Mouse (Mus musculus) heart, embryonic 16.5 days (tissue): Measurements from ENCODE around the gene Gm20605. TPM values are rescaled to one million over a fixed set of nuclear protein-coding genes. Genes with fewer than 3 reads are reported as not detected.

Experiments used
- ATAC-seq: fragments of 200-750 bp; cut with Nextera tagmentation; replicated peaks from 2 replicates; pipeline ENCODE4 v1.8.0; 2017; ENCODE audit warnings: moderate number of reproducible peaks; ENCODE audit not compliant: insufficient read depth, low FRiP score; ENCODE audit errors: extremely low read depth
- H3K27ac ChIP-seq: fragments of 300-500 bp; sonication (generic); 2 replicates; pipeline ENCODE4 v1.5.1; 2014; ENCODE audit warnings: mild to moderate bottlenecking, low read length, control low read depth, moderate library complexity
- H3K27me3 ChIP-seq: fragments of 300-500 bp; sonication (generic); 2 replicates; pipeline ENCODE4 v1.6.1; 2014; ENCODE audit warnings: low read length, mixed read lengths; ENCODE audit not compliant: control insufficient read depth, insufficient read depth
- H3K36me3 ChIP-seq: fragments of 300-500 bp; sonication (generic); 2 replicates; pipeline ENCODE4 v1.6.1; 2014; ENCODE audit not compliant: control insufficient read depth, insufficient read depth
- H3K4me1 ChIP-seq: fragments of 300-500 bp; sonication (generic); 2 replicates; pipeline ENCODE4 v1.6.1; 2014; ENCODE audit warnings: low read length, mixed read lengths; ENCODE audit not compliant: control insufficient read depth, insufficient read depth
- H3K4me2 ChIP-seq: fragments of 300-500 bp; sonication (generic); 2 replicates; pipeline ENCODE4 v1.6.1; 2014; ENCODE audit warnings: low read depth, mild to moderate bottlenecking, control low read depth, low read length
- H3K4me3 ChIP-seq: fragments of 300-500 bp; sonication (generic); 2 replicates; pipeline ENCODE4 v1.5.1; 2014; ENCODE audit warnings: mild to moderate bottlenecking, control low read depth, low read length
- H3K9ac ChIP-seq: fragments of 300-500 bp; sonication (generic); 2 replicates; pipeline ENCODE4 v1.6.1; 2014; ENCODE audit warnings: low read length, control low read depth
- H3K9me3 ChIP-seq: fragments of 300-500 bp; sonication (generic); replicated peaks from 2 replicates; pipeline ENCODE4 v1.6.1; 2016; ENCODE audit warnings: low read length; ENCODE audit not compliant: control insufficient read depth
- WGBS: fragments of 180-500 bp; shearing (Covaris S2); extraction: QIAGEN DNeasy Blood & Tissue Kit; methylation state at CpG from one replicate; pipeline ENCODE4 v1.1.7; 2014; 5-methylcytosine and 5-hydroxymethylcytosine counted together
- polyA plus RNA-seq: library from polyadenylated mRNA; unstranded; fragments of >200 nt; fragmentation: Nextera tagmentation; extraction: Ambion mirVana; gene quantifications from 2 replicates; pipeline ENCODE4 v1.2.1, GENCODE M21; 2015

Gm20605 gene
- polyA plus RNA-seq, 1 experiment from 2014 or later, result 12.5 TPM

DNA sequence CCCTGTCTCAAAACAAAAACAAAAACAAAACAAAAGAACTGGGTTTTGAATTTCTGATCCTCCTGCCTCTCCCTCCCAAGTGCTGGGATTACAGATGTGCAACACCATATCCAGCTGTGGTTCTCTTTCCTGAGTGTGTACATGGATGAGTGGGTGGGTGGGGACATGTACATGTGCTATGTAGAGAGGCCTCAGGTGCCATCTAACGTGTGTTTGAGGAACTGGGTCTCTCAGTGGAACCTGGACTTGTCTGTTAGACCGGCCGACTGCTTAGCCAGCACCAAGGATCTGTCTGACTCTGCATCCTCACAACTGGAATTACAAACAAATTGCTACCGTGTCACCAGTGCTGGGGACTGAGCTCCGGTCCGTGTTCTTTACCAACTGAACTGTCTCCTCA lies 31.4 kb upstream of the Gm20605 start:
- no peak for ATAC-seq
- Histone ChIP-seq H3K4me1 (peaks cover 14% of the 10 kb centered on the region), H3K9ac (no peak overlapping the region), H3K36me3 (no peaks in the 10 kb centered on the region), H3K27me3 (no peaks in the 10 kb centered on the region), H3K9me3 (no peaks in the 10 kb centered on the region), H3K27ac (no peak overlapping the region), H3K4me3 (no peak overlapping the region), H3K4me2 (no peak overlapping the region)
- 90% methylated on average over 6 of the region's 6 CpGs for WGBS

DNA sequence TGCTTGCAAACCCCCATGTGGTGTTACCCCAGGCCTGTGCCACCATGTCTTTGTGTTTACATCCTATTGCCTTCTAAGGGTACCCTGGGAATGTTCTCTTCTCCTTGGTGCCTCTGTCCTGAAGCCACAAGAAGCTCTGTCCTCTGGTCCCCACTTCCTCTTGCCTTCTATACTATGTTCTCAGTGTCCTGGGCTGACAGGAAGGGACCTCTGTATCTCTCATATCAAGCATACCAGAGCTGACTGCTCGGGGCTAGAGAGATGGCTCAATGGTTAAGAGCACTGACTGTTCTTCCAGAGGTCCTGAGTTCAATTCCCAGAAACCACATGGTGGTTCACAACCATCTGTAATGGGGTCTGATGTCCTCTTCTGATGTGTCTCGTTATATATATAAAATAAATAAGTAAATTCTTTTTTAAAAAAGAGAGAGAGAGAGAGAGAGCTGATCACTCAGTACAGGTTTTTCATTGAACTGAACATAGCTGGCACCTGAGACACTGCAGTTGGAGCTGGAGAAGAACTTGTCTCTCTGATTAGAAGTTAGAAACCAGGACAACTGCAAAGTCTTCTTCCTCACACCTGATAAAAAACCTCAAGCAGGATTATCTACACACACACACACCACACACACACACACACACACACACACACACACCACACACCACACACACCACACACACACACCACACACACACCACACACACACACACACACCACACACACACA lies 30.7 kb upstream of the Gm20605 start:
- no peak for ATAC-seq
- H3K27ac ChIP-seq, result no peak overlapping the region
- no peak overlapping the region for H3K4me3 ChIP-seq
- H3K9ac ChIP-seq, result no peak overlapping the region
- H3K27me3 ChIP-seq, result no peaks in the 10 kb centered on the region
- WGBS, result 65% methylated on average over 2 of the region's 2 CpGs
- H3K4me1 ChIP-seq, result peaks cover 19% of the 10 kb centered on the region
- no peaks in the 10 kb centered on the region for H3K9me3 ChIP-seq
- no peaks in the 10 kb centered on the region for H3K36me3 ChIP-seq
- no peak overlapping the region for H3K4me2 ChIP-seq

DNA sequence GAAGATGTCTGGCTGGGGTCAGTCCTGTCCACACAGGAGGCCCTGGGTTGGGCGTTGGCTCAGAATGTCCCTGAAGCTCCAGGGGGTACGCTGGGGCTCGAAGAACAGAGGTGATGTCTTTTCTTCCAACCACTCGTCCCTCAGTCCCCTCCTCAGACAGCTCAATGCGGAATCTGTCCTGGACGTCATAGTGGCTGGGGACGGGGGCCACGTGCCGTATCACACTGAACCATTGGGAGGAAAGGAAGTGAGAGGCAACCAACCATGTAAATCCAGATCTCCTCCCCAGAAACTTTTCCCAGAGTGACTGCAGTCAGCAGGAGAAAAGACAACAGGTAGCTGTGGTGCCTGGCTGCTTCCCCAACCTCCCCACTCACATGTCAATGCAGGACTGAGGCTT lies 29.4 kb upstream of the Gm20605 start:
- peaks cover 5% of the 10 kb centered on the region; the same call in 1 of the 2 replicates for H3K36me3 ChIP-seq
- no peaks in the 10 kb centered on the region for H3K27me3 ChIP-seq
- H3K9ac ChIP-seq, result peak overlapping the region; percentile 96
- peak overlapping the region; percentile 100 for H3K4me2 ChIP-seq
- H3K27ac ChIP-seq, result 0 out of 2 replicates have a peak overlapping the region, but pooled peaks have one; percentile 15
- WGBS, result 56% methylated on average over 9 of the region's 9 CpGs
- ATAC-seq, result no peak
- peaks cover 20% of the 10 kb centered on the region for H3K4me1 ChIP-seq
- peak overlapping the region; percentile 74 for H3K4me3 ChIP-seq
- H3K9me3 ChIP-seq, result no peaks in the 10 kb centered on the region

- Histone ChIP-seq H3K36me3 (peaks cover 5% of the 10 kb centered on the region; the same call in 1 of the 2 replicates), H3K4me1 (peaks cover 20% of the 10 kb centered on the region), H3K27me3 (no peaks in the 10 kb centered on the region), H3K27ac (peak overlapping the region; percentile 72), H3K4me2 (peak overlapping the region; percentile 100), H3K4me3 (peak overlapping the region; percentile 74), H3K9ac (peak overlapping the region; percentile 96), H3K9me3 (no peaks in the 10 kb centered on the region)
- peak; percentile 53 for ATAC-seq
- under 1% methylated on average over 19 of the region's 19 CpGs for WGBS
Observed at GRCm38 (mm10) chr5:137600281-137600618, 28.7 kb upstream of the Gm20605 start.

DNA sequence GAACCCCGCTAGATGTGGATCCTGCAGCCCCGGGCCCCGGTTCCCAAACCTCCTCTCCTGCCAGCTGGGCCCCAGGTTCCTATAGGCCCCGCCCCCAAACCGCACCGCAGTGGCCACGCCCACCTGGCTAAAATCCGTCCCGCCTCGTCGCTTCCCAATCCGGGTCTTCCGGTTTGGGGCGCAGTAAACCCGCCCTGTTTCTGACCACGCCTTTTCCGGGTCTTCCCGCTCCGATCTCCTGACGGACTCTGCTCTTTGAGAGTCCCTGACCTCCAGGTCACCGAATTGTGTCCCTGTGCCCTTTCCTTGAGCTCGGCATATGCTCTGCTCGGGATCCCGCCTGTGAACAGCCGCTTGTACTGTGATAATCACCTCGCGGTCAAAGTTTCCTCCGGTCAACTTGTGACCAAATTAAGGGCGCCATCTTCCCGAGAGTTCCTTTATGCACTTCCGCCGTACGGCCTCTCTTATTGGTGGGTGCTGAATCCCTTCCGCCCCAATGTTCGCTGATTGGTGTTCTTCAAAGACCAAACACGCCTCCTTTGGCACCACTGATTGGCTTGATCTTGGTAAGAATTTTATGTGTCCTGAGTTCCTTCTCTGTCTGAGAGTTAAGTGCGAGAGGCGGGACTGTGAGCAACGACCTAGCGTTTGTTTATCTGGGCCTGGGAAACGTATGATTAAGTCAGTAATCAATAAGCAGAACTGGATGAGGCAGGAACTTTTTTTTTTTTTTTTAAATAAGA lies 28.2 kb upstream of the Gm20605 start, which contains the start of gene Mospd3:
Gene Mospd3 (minus strand): TSS at position 440 of the 746 bp plus-strand sequence.
- H3K27ac ChIP-seq, result peak within 1 kb of the TSS; percentile 92
- H3K4me3 ChIP-seq, result peak within 1 kb of the TSS; percentile 74
- peak; percentile 94 for ATAC-seq
- H3K9ac ChIP-seq, result peak within 1 kb of the TSS; percentile 96
- H3K27me3 ChIP-seq, result no peaks in the 10 kb centered on the region
- H3K9me3 ChIP-seq, result no peaks in the 10 kb centered on the region
- whole genome bisulfite sequencing, result under 1% methylated on average over 41 of the region's 41 CpGs
- peaks cover 5% of the 10 kb centered on the region; the same call in 1 of the 2 replicates for H3K36me3 ChIP-seq
- H3K4me1 ChIP-seq, result peaks cover 20% of the 10 kb centered on the region
- H3K4me2 ChIP-seq, result peak within 1 kb of the TSS; percentile 100

DNA sequence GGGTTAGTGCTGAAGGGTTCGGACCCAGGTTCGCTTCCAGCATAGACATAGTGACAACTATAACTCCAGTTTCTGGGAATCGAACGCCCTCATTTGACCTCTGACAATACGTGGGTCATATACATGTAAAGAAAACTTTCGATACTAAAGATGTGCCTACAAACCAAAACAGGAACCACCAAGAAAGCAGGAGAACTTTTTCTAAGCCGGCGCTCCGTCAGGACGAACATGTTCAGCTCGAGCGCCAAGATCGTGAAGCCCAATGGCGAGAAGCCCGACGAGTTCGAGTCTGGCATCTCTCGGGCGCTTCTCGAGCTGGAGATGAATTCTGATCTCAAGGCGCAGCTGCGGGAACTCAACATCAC lies 27.6 kb upstream of the Gm20605 start:
- Histone ChIP-seq H3K9me3 (no peaks in the 10 kb centered on the region), H3K4me1 (peaks cover 20% of the 10 kb centered on the region), H3K36me3 (peaks cover 9% of the 10 kb centered on the region), H3K9ac (peak overlapping the region; percentile 77), H3K4me2 (peak overlapping the region; percentile 75), H3K4me3 (peak overlapping the region; percentile 74), H3K27me3 (no peaks in the 10 kb centered on the region), H3K27ac (peak overlapping the region; percentile 82)
- WGBS, result 0% methylated on average over 22 of the region's 22 CpGs
- ATAC-seq, result no peak

GRCm38 (mm10) chr5:137607860-137608653 lies 20.9 kb upstream of the Gm20605 start:
- Histone ChIP-seq H3K9me3 (no peaks in the 10 kb centered on the region), H3K27ac (no peak overlapping the region), H3K36me3 (peaks cover 13% of the 10 kb centered on the region), H3K9ac (peak overlapping the region; percentile 60; the same call in 1 of the 2 replicates), H3K4me2 (peak overlapping the region; percentile 37), H3K4me1 (peaks cover 33% of the 10 kb centered on the region), H3K4me3 (no peak overlapping the region), H3K27me3 (no peaks in the 10 kb centered on the region)
- no peak for ATAC-seq
- 36% methylated on average over 26 of the region's 26 CpGs for WGBS

DNA sequence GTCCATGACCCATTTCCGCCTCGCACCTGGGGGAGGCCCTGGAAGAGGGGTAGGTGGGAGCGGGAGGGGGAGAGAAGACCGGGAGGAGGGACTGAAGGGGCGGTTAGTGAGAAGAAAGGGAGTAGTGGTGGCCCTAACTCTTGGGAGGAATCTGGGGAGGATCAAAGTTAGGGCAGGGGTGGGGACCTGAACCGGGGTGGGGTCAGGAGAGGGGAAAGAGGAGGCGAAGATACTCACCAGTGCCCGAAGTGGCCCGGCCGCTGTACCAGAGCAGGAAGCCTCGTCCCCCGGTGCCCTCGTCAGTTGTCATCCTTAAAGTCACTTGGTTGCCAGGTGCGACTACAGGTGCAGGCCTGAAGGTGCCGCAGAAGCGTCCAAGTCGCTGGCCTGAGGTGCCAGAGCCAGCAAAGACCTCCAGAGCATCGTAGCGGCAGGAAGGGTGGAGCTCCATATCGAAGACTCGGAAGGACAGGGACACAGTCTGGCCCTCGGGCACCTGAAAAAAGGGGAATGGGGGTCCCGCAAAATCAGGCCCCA lies 20.3 kb upstream of the Gm20605 start:
- no peaks in the 10 kb centered on the region for H3K9me3 ChIP-seq
- no peak overlapping the region for H3K27ac ChIP-seq
- WGBS, result 33% methylated on average over 22 of the region's 23 CpGs
- no peaks in the 10 kb centered on the region for H3K27me3 ChIP-seq
- peak overlapping the region; percentile 60; the same call in 1 of the 2 replicates for H3K9ac ChIP-seq
- no peak for ATAC-seq
- peaks cover 30% of the 10 kb centered on the region for H3K4me1 ChIP-seq
- H3K4me3 ChIP-seq, result no peak overlapping the region
- peaks cover 9% of the 10 kb centered on the region for H3K36me3 ChIP-seq
- H3K4me2 ChIP-seq, result peak overlapping the region; percentile 37
